Mouse (Mus musculus) CD4-positive, CD25-positive, alpha-beta regulatory T cell, adult 4 months (primary cell): ENCODE data around the gene Dlg2. TPM values are rescaled to one million over a fixed set of nuclear protein-coding genes. Genes with fewer than 3 reads are reported as not detected.

Source experiments
- ATAC-seq: one replicate; pipeline ENCODE4 v1.8.0; 2017
- polyA plus RNA-seq, 2 experiments: library from polyadenylated mRNA; unstranded; fragments of 100-300 nt; shearing (Covaris generic); gene quantifications; one replicate each; pipeline ENCODE4 v1.2.1; 2017

Gene Dlg2
- polyA plus RNA-seq, 2 experiments from 2014 or later: 0.50 to 0.86 TPM

DNA sequence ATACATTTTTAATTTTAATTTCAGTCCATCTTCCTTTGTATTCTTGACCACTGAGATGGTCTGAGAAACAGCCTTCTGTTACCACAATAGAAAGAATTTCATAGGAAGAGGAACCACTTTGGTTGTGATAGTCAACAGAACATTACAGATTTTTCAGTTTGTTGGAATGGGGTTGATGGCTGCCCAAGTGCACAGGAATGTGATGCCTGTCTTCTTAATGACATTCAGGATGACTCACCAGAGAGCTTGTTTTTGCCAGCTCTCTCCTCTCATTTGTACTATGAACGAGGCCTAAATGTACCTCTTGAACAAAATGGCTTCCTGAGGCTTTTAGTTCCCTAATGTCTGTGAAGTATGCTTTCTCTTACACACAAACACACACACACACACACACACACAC, 1107.1 kb downstream of the Dlg2 start:
- no peak for ATAC-seq

DNA sequence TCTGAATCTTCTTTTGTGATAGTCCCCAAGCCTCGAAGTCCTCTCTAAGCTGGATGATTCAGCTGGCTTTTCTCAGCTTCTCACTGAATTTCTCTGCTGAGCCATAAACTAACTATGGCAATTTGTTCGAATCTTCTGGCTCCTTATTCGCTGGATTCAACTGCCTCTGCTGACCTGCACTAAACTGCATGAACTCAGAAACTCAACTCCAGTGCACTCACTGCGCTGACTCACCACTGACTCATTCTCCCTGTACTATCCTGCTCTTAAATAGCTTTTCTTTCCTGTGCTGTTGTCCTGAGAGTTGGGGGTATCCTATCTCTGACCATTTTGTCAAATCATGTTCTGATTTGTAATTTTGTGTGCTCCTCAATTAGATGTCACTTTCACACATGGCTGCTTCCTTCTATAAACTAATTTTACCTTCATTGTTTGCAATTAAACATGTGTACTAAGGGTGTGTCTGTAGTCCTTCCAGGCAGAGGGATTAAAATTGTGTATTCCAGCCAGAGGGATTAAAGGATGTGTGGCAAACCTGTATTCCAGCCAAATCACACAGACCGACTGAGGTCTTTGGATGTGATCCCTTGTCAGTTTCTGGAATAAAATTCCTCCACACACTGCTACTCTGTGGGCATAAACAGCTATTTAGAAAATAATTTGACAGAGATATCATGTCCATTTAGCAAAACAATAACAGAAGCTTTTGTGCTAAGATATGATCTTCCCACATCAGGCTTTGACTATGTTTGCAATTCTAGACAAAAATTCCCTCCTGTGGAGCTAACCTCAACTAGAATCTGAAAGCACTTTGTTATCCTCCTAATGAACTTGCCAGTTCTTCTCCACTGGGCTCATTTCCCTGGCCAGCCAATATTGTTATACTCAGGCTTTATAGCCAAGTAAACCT, 1115.0 kb downstream of the Dlg2 start:
- no peak for ATAC-seq

DNA sequence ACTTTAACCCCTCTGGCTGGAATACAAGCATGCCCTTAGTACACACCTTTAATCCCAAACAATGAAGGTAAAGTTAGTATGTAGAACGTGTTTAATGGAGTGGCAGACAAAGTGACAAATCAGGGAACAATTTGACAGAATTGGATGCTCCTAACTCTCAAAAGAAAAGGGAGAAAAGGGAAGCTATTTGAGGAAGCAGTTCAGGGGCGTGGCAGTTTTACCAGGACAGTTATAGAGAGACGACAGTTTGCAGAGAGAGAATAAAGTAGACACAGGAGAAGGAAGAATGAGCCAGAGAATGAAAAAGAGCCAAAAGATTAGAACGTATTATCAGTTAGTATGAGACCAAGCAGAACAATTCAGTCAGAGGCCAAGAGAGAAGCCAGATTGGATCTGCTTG, 1122.1 kb downstream of the Dlg2 start:
- ATAC-seq: no peak

DNA sequence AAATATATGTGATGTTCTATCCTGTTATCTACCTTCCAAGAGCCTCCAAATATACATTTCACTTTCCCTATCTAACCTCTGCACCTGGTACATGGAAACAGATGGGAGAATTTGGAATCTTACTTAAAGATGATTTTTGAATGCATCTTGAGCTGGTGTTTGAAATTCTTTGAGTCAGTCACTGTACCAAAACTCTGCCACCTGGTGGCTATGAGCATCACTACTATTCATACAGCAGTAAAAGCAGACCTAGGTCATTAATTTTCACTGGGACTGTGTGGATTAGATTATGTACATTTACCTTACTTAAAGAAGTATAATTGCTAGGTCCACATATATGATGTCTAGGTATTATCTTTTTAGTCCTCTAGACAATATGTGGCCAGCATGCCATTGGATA, 1124.8 kb downstream of the Dlg2 start:
- ATAC-seq: no peak

DNA sequence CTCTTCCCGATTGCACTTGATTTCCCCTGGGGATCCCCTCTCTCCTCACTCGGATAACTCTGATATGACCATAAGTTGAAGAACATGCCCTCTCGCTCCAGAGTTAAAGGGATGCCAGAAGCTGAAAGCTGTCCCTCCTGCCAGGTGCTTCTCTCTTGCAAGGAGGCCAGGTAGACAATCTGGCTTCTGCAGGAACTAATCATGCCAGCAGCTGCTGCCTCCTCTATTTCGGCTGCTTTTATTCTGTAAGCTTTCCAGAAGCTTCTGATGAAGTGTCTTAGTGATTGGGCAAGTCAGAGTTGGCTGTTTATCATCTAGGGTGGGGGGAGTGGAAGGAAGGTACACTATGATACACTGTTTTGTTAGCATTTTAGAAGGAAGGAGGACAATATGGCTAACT, 1127.1 kb downstream of the Dlg2 start:
- no peak for ATAC-seq

DNA sequence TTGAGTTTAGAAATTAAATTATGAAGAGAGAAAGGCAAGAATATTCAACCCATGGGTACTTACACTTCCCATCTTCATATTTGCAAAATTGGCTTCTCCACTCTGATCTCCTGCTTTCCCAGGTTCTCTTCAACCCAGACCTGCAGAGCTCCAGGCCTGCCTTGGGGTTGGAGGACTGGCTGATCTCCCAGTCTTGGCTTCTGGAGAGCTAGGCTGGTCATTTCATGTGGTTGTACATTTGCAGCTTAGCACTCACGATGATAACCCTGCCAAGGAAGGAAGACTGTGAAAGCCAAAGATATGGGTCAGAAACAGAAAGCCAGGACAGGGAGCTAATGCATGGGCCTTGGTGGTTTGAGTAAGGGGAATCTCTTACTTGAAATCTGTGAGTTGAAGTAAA, 1176.6 kb downstream of the Dlg2 start:
- no peak for ATAC-seq

DNA sequence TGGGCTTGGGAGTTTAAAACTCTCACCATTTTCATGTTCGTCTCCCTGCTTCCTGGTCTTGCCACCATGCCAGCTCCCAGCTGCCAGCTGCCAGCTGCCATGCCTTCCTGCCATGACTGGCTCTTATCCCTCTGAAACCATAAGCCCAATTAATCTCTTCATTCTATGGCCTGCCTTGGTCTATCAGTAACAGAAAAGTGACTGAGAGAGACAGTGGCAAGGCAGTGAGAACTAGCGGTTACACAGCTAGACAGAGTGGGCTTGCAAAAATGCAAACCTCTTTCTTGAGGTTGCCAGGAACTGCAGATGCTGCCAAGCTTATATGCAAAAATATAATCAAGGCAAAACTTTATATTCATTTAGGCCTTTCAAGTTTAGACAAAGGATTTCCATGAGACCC, 1183.0 kb downstream of the Dlg2 start:
- ATAC-seq: no peak

DNA sequence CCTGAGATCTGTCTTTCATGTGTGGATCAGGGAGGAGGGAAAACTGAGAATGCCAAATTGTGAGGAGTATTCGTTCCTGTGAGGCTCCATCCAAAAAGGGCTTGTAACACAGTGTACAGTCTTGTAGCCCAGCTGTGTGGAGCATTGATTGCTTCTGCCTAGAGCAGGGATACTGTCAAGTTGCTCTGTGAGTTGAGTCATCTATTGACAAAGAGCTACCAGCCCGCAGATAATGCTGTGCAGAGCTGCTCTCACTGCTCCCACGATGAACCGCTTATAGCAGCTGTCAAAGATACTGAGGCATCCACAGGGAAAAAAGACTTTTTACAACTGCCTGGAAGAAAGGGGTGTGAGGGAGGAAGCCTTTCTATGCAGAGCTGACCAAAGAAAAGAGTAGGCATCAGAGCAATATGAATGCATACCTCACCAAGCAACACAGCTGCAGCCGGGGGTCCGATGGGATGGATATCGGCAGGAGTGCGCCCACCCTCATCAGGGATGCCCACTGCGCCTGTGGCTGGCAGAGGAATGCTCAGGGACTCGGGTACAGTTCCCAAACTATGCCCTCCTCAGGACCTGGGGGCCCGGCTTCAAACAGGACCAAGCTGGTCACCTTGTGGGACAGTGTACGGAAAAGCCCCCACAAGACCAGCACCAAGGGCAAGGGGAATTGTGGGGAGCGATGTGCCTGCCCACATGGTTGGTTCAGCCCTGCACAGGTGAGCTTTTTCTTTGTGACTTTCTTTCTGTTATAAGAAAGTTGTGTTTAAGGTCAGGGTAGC, 1196.0 kb downstream of the Dlg2 start:
- ATAC-seq: no peak

DNA sequence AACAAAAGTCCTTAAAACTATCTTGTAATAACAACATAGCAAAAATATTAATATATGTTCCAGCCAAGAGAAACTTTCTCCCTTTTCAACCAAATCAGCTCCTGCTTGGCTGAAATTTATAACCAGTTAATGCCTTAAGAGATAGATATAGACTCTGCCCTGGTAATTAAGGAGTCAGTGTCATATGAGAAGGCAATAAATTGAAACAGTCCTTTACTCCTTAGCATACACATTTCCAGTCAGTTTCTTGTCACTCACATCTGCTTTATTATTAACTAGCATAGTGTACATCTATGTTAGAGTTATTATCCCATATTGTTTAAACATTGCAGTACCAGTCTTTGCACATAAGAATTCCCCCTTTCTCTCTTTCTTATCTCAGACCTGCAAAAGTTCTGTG, 1197.9 kb downstream of the Dlg2 start:
- no peak for ATAC-seq

DNA sequence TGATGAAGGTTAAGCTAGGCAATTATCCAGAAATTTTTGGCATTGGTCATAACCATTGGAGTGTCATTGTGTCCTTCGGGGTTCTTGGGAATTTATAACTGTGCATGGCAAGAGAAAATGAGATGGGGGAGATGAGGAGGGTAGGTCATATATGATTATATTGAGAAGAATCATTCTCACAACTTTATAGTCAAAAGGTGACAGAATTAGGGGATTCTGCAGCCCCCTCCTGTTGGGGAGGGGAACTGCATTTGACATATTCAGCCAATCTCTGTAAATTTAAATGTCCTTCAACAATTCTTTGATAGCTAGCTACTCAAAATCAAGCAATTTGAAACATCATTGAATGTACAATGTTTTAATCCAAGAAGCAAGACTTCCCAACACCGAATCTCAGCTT, 1201.5 kb downstream of the Dlg2 start:
- ATAC-seq: no peak

DNA sequence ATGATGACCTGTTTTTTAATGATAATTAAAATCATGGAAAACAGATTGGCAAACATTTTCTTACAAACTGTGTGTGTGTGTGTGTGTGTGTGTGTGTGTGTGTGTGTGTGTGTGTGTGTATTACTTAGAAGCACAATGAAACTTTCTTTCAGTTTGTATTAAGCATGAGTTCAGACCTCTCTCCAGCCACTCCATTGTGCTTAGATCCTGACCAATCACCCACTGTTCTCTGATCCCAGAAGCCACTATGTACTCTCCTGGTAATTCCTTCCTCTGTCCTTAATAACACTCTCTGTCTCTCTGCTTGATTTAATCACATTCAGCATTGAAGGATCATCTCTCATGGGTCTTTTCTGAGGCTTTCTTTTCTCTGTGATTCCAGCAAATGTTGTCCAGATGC, 1211.5 kb downstream of the Dlg2 start:
- no peak for ATAC-seq

DNA sequence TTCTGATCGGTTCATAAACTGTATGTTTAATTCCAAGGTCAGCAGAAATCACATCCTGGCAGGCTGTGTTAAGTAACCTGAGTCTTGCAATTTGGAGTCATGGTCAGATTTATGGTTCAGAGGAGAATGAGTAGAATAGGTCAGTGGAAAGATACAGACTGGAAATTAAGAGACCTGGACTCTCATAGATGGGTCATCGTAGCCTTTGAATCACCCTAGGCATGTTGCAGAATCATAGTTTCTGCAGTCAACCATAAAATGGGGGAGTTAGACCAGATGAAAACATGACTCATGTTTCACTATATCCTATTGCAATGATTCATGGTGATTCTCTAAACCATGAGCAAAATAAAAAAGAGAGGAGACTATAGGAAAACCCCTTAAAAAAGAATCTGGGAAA, 1213.4 kb downstream of the Dlg2 start:
- no peak for ATAC-seq

DNA sequence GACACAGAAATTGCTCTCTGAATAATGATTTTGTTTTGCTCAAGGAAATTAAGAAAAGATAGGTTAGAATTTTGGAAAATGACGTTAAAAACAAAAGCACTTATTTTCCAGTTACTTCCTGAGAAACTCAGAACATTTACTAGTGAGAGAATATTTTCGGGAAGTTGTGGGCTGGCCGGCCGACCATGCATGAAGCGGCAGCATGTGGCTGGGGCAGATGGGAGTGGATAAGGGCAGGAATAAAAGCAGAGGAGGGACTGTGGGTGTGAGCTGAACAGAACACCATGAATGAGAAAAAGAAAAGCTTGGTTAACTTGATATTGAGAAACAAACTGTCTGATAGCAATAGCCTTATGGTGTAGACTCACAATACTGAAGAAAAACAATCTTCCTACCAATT, 1233.4 kb downstream of the Dlg2 start:
- no peak for ATAC-seq

DNA sequence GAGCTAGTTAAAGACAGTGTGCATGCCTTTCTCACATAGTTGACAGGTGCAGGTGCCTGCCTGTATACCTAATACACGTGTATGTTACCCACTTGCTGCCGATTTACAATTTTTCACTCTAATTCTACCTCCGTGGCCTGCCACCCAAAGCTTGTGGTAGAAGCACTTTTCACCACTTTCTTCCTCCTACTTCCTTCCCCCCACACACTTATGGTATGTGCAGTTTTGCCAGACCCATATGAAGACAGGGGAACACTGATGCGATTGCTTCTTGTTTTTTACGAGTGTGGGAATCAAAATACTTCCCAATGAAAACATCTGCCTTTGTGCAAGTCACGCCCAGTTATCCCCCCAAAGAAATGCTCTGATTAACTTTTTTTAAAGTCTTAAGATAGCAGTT, 1234.7 kb downstream of the Dlg2 start:
- no peak for ATAC-seq

DNA sequence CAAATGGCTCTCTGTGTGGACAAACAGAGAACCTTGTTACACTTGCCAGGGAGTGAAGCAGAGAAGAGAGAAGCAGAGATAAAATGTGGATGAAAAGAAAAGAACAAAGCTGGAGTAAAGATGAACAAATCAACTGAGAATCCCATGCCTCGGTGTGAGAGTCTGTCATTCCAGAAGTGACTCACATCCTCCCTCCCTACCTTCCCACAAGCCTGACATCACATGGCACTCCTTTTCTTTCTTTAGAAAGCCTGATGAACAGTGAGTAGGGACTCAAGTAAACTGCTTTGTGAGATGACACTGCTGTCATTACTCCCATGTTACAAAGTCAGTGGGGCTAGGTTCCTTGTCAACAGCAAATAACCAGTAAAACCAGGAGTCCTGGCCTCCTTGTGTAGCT, 1239.3 kb downstream of the Dlg2 start:
- ATAC-seq: no peak

DNA sequence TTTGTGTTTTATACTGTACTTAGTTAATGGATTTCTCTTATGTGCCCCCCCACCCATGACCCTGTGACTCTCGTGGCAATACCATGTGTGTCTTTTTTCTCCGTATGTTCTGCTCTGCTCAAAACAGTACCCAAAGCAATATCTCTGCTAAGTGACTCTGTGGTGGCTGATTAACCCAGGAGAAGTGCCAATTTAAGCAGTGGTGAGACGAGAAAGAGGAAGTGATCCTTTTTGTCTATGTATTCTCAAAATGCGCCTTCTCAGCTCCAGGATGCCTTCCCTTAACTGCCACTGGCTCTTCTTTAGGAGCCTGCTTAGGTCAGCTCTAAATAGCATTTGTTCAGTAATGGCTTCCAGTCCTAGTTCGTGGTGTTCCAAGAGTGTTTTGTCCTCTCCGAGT, 1240.2 kb downstream of the Dlg2 start:
- ATAC-seq: no peak

DNA sequence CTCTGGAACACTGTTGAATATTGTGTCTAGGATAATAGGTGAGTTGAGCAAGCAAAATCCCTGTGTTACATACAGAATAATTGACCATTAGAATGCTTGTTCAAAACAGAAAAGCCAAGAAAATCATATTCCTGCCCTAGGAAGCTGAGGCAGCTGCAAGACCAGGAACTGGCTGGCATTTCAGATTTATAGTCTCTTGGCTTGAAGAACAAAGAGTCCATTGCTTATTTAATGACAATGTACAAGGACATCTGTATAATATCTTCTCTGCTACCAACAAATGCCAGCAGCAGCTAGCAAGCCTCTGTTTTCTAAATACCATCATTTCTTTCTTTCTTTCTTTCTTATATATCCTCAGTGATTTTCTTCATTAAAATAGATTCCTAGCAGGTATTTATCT, 1243.8 kb downstream of the Dlg2 start:
- no peak for ATAC-seq

DNA sequence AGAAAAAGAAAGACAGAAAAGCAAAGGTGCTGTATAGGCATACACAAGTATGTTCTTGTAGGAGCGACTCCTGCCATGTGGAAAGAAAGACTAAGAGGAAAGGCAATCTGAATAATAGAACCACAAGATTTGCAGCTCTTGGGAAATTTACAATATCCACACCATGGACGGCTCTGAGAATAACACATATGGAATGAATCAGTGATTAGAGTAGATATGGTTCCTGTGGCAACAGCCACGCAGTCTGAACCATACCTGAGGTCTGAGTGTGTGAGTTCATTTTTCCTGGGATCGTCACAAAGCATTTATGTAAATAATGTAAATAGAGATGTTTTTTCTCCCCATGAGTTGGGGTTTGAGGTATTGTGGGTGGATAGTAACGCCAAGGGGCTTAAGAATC, 1247.9 kb downstream of the Dlg2 start:
- no peak for ATAC-seq

DNA sequence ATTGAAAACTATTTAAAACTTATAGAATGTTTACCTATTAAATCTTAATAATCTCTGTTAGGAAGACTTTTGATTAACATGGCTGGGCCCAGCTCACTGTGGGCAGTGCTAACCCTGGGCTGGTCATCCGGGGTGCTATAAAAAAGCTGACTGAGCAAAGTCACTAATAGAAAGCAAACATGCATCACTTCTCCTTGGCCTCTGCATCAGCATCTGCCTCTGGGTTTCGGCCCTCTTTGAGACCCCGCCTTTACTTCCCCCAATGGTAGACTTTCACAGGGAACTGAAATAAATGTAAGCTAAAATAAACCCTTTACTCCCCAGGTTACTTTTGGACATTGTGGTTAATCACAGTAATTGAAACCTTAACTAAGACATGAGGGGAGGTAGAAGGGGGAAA, 1264.3 kb downstream of the Dlg2 start:
- ATAC-seq: no peak

DNA sequence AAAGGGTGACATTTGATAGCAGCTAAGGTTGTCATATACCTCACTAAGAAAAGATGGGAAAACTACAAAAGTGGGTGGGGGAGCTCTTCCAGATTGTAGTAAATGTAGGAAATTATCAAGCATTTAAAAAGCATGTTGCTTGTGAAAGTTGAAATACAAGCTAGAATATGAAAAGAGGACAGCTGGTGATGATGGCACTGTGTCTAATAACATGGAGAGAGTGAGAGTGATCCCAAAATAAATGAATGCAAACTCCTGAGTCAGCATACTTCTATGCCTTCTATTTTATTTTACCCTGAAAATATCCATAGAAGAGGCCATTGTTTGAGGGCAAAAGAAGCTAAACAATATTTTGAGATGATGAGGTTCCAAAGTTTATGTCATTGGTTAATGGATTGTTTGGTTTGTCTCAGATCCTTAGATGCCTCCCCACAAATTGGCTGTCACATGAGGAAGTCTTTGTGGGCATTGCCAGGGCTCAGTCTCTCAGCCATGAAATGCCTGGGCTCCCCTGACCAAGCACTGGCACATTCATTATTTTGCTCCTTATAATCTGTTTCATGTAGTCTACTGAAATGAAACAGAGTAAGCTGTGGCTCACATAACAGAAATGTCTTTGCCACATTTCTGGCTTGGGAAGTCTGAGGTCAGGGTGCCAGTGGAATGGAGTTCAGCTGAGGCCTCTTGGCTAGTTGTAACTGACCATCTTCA, 1276.8 kb downstream of the Dlg2 start:
- no peak for ATAC-seq

DNA sequence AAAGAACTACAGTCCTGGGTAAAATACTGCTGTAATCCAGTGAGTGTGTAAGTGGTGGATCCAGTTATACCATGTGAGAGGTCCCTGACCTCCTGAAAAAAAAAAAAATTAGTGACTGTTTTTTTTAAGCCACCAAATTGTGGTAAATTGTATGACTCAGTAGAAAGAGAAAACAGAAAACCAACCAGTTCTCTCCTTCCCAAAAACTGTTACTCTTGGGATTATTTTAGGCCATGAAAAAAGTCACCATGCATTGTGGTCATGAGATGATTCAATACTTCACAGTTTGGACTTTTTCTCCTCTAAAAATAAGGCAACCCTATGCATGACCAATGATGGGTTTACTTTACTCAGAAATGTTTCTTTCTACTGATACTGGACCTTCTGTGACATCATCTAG, 1291.2 kb downstream of the Dlg2 start:
- ATAC-seq: no peak

DNA sequence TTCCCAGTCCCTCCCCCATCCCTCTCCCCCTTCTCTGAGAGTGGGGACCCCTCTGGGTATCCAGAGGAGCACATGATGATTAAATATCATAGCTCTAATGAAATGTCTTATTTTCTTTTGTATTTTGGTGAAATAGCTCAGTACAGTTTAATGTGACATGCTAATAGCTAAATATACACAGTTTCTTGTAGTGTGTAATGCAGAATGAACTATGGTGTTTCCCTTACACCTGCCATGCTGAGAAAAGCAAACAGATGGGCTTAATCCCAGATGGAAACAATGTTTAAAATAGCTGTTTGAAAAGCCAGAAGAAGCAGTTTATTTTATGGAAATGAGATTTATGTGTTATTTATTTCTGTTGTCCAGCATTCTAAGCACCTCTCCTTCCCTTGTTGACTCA, 1302.2 kb downstream of the Dlg2 start:
- ATAC-seq: no peak

DNA sequence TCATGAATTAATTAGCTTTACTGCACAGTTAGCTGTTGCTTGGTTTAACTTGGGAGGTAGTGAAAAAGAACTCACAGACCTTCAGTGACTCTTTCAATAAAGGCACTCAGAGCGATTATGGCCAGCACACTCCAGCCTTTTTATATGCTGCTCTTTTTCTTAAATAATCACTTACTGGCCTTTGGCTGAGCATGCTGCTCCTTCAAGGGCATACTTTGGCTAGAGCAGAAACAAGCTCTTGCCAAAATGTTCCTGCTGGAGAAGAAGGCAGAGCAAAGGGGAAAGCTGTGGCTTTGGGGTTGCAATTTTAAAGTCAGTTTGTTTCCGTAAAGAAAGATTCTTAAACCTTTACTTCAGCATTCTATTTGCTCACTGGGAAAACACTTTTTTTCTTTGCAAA, 1308.1 kb downstream of the Dlg2 start:
- ATAC-seq: no peak

DNA sequence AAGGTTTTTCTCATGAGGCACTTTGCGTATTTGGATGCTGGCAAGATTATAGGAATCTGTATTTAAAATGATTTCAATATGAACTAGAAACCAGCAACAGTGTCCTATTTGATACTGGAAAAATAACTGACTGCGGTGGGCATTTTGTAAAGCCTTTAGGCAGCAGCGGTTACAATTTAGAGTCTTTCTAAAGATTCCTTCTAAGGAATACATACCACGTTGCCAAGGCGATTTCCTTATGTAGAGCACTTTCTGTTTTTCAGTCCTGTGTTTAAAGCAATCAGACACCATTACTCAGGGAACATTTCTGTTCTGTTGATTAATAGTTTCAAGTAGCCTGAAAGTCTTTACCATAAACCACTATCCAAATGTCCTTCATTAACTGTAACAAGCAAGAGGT, 1309.0 kb downstream of the Dlg2 start:
- no peak for ATAC-seq
